Mouse (Mus musculus): Measurements from ENCODE around the gene Uba2.
A peak's percentile ranks its signal among the peaks of the same experiment; 100 is the strongest.
"Not testable (repeated sequence)": the region's sequence is repeated elsewhere in the genome, so short reads cannot be mapped to it uniquely, and the experiment has no call there.

Gene Uba2

DNA sequence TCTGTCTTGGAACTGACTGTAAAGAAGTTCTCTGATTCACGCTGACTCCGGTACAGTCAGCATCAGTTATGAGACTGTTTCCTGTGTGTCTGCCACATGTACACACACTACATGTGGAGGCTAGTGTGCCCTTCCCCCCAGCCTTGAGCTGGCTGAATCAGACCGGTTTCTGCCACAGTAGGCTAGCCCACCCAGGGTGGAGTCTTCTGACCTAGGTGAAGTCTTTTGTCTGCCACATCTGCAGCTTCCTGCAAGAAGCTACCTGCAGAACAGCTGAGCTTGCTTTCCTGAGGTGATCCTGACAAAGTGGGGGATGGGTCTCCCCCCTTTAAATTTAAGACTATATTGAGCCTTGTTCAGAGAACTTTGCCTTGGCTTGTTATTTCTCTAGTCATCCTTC, at the start of gene Uba2:
Gene Uba2, minus strand, starts transcription at position 146 of the 400 bp plus-strand sequence.
- DNase-seq (ENCODE audit: low read depth, low spot score): no peak

DNA sequence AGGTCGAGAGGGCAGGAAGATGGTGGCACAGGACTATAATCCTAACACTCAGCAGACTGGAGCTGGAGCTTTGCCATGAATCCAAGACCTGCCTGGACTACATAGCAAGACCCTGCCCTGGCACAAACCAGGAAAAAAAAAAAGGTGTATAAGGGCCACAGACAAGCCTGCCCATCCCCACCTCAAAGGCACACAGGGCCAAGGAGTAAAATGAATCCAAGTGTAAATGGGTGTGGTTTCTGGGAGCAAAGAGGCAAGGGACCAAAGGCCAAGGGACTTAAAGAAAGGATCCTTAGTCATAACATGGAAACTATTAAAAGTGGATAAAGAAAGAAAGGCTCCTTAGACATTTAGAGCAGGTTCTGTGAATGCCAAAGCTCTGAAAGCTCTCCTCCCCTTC, 49.1 kb upstream of the Uba2 start:
- DNase-seq (ENCODE audit: low read depth, low spot score): no peak

DNA sequence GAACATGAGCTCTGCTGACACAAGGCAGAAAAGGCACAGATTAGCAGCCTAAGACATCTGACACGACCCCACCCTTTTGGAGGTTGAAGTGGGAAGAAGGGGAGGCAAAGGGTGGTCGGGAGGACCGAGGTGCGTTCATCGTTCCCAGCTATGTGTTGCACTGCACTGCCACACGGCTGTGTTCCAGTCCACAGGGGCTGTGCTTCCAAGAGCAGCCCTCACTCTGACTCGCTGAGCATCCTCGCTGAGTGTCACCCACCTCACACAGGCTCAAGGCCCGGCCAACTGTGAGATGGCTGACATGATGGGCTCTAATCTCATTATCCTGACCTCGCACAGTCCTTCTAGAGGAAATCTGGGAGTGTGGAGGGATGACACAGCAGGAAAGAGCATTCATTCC, 47.1 kb upstream of the Uba2 start:
- no peak for DNase-seq (ENCODE audit: low read depth, low spot score)

DNA sequence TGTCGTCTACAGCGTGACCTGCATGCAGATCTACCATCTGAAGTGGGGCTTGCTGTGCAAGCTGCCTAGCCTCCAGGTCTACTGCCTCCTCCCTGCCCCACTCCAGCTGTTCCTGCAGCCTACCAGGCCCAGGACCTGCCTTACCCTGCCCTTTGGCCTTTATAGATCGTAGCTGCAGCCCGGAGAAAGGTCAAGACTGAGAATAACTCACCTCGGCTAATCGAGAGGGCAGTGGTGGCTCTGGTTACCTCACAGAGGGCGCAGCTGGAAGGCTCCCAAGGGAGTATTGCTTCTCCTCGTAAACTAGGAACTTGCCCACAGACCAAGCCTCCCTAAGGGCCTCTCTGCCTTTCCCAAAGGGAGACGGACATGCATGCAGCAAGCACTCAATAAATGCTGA, 46.1 kb upstream of the Uba2 start:
- no peak for DNase-seq (ENCODE audit: low read depth, low spot score)

DNA sequence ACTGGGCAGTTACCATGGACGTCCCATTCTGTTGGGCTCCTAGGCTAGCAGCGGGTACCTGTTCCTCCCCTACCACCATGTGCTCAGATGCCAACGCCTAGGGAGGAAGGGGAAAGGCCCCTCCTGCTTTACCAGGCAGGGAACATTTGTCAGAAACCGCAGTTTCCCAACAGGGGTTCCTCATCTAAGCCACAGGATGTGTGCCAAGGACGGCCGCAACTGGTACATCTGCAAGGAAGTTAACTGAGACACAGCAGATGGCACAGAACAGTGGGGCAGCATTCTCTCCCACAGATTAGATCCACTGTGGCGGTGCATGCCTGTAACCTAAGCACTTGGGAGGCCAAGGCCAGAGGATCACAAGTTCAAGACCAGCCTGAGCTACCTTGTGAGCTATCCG, 45.2 kb upstream of the Uba2 start:
- DNase-seq (ENCODE audit: low read depth, low spot score): no peak

DNA sequence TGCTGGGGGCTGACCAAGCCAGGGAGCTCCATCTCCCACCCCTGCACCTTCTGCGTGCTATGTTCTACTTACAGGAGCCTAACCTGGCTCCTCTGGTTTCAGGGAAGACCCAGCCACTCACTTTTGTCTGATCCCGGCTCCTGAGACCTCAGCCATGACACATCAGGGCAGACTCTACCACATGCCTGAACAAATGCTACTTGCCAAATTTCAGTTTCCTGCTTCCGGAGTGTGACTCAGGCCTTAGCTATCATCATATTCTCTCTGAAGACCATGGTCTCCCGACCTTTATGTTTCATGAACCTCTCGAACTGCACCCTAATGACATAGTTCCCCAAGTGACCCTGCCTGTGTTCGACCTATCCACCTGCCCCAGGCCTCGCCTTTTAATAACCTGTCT, 43.9 kb upstream of the Uba2 start:
- DNase-seq (ENCODE audit: low read depth, low spot score): no peak

DNA sequence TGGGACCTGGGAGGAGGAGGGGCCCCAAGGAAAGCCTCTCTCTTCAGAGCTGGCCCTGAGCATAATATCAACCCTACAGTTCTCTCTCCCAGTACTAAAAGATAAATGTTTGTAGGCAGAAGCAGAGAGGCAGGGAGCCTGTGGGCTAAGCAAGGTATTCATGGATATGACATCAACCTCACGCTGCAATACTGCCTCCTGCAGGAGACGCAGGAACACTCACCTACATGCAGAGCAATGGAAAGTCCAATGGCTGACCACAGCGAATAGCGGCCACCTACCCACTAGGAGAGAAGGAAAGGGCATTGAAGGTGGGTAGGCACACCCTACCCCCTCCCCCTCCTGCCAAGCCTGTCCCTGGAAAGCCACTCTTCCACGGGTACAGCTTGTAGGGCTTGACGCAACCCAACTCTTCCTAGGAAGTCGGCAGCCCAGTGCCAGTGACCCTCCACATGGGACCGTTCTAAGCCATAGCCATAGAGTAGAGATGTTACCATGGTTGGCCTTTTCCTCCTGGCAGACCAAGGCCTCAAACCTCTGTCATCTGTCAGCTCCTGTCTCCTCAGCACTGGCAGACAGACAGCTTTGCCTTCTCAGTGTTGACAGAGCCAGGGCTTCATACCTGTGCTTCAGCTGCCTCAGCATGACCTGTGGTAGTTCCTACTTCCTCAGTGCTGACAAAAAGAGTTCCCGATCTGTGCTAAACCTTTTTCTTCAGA, 38.8 kb upstream of the Uba2 start:
- no peak for DNase-seq (ENCODE audit: low read depth, low spot score)

DNA sequence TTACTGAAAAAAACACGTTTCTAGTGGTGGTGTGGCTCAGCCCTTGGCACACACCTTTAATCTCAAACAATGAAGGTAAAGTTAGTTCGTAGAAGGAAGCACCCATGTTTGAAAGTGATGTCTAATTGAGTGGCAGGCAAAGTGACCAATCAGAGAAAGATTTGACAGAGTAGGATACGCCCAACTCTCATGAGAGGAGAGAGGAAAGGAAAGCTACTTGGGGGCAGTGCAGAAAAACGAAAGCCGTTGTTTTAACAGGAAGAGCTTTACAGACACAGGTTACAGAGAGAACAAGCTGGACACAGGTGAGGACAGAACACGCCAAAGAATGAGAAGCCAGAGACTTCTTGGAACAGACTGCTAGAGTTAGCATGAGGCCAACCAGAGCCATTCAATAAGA, 36.9 kb upstream of the Uba2 start:
- DNase-seq (ENCODE audit: low read depth, low spot score): no peak

DNA sequence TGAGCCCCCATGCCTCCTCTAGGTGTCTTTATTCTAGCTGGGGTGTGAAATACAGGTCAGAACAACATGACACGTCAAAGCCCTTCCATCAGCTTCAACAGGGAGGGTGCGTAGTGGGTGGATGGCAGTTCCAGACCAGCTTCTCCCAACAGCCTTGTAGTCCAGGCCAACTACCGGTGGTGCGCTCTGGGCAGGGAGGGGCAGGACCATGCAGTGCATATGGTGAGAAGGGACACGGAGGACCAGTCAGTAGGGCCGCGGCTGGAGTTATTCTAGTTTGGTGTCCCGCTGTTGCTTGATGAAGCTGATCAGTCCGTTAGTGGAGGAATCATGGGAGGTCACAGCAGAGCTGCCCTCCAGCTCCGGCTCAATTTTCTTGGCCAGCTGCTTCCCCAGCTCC, 32.7 kb upstream of the Uba2 start:
- DNase-seq (ENCODE audit: low read depth, low spot score): not testable (repeated sequence)

DNA sequence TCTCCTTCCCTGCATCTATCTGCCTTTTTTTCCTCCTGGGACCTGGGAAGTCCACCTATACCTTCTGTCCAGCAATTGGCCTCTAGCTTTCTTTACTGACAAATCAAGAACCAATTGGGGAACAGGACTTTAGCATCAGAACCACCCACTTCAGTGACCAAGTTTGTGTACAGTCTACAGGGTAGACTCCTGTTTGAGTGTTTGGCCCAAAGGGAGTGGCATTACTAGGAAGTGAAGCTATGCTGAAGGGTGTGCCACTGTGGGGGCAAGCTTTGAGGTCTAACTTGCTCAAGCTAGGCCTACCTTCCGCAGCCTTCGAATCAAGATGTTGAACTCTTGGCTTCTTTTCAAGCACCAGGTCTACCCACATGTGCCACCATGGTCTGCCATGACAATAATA, 31.4 kb upstream of the Uba2 start:
- DNase-seq (ENCODE audit: low read depth, low spot score): no peak

DNA sequence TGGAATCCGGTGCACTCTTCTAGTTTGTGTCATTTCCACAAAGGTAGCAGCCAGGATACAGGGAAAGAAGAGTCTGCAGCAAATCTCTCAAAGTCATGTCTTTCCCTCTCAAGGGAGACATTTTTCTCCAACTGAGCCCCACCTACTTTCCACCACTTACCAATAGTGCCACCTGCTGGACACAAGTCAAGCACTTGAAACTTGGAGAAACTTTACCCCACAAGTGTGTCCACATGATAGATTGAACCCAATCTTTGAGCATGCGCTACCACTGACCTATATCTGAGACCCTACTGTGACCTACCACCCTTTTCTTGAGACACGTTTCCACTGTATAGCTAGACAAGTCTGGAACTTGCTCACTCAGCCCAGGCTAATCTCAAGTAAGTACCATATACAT, 28.9 kb upstream of the Uba2 start:
- DNase-seq (ENCODE audit: low read depth, low spot score): peak; percentile 30

DNA sequence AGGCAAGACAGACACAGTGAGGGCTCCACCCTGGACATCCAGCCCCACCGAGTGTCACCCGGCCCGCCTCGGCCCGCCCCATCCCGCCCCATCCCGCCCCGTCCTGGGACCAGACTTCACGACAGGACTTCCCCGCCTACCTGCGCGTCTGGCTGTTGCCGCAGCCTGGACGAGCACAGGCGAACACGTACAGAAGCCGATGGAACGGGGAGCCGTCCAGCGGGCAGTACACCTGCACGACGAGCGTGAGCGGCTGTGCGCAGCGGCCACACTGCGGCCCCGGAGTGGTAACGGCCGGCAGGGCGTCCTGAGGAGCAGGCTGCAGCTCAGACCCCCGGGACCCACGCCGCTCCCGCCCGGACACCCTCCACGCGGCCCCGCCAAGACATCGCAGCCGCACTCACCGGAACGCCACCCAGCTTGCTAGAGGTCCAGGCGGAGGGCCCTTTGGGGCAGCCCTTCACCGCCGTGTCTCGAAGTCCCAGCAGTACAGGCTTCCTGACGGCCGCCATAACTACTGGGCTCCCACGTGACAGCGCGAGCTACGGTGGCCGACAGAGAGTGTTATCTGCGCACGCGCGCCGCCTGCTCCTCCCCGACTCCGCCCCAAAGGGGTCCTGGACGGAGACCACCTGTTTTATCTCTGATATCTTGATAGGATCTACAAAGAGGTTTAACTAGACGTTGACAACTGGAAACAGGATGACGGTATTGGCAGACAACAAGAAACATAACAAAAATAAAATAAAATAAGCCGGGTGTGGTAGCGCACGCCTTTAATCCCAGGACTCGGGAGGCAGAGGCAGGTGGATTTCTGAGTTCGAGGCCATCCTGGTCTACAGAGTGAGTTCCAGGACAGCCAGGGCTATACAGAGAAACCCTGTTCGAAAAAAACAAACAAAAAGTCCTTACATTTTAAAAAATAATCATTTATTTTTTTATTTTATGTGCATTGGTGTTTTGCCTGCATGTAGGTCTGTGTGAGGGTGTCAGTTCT, 27.0 kb upstream of the Uba2 start, which contains the start of gene Pdcd2l:
Gene Pdcd2l, minus strand, starts transcription at position 530 of the 997 bp plus-strand sequence.
- peak; percentile 91 for DNase-seq (ENCODE audit: low read depth, low spot score)

DNA sequence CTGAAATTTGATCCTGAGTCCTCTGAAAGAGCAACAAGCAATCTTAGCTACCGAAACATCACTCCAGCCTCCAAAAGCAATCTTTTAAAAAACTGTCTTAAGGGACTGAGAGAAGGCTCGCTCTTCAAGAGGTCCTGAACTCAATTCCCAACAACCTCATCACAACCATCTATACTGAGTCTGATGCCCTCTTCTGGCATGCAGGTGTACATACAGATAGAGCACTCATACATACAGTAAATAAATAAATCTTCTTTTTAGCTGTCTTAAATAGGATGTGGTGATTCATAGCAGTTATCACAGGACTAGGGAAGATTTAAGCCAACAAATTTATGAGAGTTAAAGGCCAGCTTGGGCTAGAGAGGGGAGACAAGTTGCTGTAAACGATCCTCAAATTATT, 26.2 kb upstream of the Uba2 start:
- peak; percentile 16 for DNase-seq (ENCODE audit: low read depth, low spot score)

DNA sequence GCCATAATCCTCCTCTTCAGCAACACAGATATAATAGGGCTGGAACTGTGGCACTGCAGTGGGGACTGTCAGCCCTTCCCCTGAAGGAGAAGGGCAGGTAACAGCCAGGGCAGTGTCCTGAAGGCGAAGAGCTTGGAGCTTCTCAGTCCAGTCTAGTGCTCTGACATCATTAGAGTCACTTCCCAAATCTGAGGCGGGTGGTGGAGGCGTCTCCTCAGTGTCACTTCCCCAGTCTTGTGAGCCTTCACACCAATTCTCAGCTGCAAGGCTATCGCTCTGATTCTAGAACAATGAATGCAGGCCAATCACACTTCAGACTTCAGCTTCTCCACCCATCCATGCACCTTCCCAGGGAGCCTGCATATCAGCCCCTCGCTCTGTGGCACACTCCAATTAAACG, 23.4 kb upstream of the Uba2 start:
- DNase-seq (ENCODE audit: low read depth, low spot score): no peak

DNA sequence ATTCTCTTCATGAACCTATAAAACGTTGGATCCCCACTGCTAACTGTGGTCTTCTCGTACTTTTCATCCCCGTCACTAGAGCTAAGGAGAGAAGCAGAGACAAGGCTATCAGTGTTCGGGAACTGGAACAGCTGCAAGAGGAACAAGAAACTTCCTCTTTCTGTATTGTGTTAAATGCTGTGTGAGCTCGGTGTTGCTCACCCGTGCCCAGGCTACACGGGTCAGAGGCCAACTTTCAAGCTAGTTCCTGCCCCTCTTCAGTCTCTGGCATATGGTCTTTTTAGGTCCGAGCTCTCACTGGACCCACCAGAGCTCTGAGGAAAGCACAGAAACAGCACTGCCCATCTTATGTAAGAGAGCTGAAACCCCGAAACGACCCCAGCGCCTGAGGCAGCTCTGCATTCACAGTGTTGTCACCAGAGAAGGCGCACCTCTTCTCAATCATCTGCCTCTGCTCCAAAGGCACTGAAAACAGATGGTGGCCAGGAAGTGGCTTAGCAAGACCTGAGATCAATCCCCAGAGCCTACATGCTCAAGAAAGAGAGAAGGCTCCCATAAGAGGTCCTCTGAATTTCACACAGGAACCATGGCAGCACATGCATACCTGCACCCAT, 20.1 kb upstream of the Uba2 start:
- DNase-seq (ENCODE audit: low read depth, low spot score): no peak

DNA sequence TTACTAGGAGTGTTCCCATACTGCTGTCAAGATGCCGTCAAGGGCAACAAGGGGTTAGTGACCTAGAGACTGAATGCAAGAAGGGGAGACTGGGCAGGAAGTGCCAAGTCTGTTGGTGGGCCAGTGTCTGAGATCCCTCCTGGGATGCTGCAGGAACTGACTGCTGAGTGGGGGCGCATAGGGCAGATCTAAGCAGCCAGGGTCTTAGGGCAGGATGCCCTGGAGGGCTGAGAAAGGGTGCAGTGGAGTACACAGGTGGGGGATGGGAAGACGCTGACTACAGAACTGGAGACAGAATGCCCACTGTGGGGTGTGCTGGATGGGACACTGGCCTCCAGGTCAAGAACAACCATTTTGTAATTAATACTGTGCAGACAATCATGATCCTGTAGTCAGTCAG, 14.4 kb upstream of the Uba2 start:
- no peak for DNase-seq (ENCODE audit: low read depth, low spot score)

DNA sequence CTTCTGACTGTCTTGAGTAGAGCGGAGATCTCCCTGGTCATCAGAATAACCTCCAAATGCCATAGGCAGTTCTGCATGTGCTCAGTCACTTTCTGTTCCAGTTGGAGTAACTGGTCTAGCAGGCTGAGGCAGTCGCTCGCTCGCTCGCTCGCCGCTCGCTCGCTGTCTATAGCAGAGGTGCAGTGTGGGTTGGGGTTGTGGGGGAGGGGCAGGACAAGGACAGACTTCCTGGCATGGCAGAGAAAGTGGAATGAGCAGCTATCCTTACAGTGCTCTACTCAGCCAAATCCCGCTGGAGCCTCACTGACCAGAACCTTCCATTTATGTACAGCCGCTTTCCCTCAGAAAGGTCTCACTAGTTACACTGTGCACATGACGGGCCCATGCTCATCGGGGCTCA, 14.0 kb upstream of the Uba2 start:
- no peak for DNase-seq (ENCODE audit: low read depth, low spot score)

DNA sequence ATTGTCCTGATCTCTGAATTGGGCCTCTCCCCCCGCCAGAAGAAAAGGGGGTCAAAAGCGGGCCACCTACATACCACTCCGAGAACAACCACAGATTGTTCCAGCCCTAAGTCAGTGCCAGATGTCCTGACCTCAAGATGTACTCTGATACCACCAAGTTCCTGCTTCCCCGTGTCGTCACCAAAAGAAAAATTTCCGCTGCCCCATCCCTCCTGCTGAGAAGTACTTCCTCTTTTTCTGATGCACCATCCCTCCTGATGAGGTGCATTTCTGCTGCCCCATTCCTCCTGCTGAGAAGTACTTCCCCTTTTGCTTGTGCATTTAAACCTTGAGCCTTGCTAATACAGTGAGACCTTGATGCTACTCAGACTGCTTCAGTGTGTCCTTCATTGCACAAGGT, 6.8 kb upstream of the Uba2 start:
- DNase-seq (ENCODE audit: low read depth, low spot score): not testable (repeated sequence)

DNA sequence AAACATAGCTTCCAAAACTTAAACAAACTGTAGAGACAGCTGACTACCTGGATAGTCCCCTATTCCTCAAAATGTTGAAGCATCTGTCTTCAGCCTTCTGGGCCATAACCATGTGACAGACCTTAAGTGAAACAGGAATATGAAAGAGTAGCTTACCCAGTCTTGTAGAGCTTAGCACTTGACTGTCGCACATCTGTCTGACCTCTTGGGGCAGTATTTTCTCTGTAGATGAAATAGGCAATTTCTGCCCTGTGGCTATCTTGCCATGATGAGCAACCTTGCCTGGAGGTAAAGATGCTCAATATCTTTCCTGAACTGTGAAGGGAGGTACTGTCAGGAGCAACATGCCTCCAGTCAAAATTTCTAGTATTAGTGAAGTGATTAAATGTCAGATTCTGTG, 2.9 kb upstream of the Uba2 start:
- no peak for DNase-seq (ENCODE audit: low read depth, low spot score)

DNA sequence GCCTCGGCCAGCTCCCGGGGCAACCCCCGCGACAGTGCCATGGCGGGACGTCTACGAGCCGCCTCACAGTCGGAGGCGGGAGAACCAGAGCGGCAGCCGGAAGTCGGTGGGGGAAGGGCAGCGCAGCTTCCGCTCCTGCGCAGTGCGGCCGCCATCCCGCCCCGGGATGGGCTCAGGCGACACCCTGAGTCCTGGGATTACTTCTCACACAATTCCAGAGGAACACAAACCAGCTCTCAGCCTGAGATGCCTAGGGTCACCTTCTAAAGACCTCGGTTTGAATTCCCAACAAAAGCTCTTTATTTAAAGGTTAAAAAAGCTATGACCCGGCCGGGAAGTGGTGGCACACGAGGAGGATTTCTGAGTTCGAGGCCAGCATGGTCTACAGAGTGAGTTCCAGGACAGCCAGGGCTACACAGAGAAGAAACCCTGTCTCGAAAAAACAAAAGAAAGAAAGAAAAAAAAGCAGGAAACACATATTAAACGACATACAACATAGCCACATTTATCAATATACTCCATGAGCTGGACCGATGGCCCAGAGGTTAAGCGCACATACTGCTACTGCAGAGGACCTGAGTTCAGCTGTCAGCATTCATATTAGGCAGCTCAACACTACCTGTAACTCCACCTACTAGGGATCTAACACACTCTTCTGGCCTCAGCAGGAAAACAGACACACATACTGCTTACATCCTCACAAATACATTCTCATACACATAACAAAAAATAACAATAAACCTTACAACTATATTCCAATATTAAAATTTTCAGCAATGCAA, 738 bp downstream of the Uba2 start:
- peak; percentile 90 for DNase-seq (ENCODE audit: low read depth, low spot score)

DNA sequence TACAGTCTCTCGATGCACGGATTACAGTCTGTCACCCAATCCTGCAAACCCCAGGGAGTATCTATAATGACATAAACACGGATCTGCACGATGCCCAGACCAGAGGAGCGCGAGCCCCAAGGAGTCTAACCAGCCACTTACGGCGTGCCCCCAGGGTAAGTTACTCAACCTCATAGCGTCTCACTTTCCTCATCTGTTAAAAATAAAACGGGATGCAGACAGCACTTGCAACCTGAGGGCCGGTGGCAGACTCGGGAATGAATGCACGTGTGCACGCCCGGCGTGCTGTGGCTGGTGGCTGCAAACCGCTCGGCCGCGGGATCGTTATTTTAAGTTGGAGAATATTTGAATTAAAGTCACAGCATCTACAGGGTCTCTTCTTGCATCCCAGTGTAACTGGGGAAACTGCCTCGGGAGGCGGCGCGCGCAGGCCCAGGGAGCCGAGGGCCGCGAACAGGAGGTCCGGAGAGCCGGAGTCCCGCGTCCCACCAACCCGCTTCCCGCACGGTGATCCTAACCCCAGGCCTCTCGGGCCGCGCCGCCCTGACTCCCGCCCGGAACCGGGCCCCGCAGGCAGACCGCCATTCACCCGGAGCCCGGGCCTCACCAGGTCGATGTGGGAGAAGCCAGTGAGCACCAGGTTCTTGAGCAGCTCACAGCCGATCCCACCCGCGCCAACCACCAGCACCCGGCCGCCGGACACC, 1.5 kb downstream of the Uba2 start:
- DNase-seq (ENCODE audit: low read depth, low spot score): peak; percentile 30
